Mouse (Mus musculus) left cerebral cortex, adult 9 months (tissue): ENCODE measurements around the gene Ankdd1a.
A peak's percentile ranks its signal among the peaks of the same experiment; 100 is the strongest.

Experiments used
- DNase-seq, 2 experiments: peaks; one replicate each; pipeline ENCODE4 v3.0.0; 2022; ENCODE audit warnings: low spot score in 2 of 2

Ankdd1a gene

DNA sequence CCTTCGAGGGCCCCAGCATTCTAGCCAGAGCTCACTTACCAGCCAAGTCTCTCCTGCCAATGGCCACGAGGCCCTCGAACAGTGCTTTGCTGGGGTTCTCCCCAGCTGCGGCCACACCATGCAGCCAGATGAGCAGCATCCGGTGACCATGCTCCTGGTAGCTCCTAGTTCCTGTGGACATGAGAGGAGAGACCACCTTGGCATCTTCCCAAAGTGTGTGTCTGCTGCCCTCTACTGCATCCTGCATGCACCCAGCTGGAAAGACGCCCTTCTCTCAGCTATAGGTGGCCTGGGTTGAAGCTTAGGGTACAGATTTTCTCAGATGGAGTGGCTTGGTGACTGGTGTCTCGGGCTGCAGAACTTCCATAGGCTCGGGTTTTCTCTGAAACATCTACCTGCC lies 17.8 kb downstream of the Ankdd1a start:
- no peak for DNase-seq

DNA sequence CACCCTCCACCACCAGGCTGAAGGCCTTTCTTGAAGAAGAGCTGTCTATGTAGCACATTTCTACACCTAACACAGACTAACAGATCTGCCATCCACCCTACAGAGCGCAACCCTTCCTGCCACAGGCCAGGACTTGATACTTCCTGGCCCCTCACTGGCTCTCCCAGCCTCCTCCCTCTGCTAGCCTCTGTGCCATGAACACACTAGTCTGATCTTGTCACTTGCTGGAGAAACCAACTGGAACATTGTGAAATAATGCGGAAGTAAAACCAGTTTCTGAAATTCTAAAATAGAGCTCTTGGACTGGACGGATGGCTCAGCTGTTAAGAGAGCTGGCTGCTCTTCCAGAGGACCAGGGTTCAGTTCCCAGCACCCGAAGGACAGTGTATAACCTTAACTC lies 27.1 kb downstream of the Ankdd1a start:
- DNase-seq, result no peak

DNA sequence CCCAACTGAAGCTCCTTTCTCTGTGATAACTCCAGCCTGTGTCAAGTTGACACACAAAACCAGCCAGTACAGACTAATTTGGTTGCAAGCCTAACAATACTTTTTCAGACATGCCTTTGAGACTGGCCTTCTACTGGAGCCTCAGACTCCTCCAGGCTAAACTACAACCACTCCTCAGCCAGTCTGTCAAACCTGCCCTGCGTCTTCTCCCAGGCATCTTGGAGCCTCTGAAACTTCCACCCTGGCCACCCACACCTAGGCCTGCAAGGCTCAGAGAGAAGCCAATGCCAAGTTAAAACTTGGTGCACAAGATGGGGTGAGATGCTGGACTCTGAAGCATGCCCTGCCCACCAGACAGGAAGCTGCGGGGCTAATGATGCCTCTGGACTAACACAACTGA lies 27.6 kb downstream of the Ankdd1a start:
- DNase-seq, result no peak

DNA sequence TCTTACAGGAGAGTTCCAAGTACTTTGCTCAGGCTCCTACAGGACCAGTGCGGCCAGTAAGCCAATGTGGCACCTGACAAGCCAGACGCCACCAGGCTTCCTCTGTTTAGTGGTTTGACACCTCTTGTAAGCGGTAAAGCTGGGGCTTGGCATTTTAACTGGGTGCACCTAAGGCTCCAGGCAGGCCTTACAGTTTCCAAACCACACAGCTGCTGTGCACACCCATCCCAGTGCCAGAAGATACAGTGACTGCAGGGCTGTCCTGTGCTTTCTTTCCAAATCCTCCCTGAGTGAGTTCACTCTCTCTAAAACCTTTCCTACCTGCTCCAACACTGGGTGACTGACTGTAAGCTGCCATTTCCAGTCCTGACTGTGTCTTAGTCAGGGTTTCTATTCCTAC lies 28.5 kb downstream of the Ankdd1a start:
- DNase-seq, result no peak

DNA sequence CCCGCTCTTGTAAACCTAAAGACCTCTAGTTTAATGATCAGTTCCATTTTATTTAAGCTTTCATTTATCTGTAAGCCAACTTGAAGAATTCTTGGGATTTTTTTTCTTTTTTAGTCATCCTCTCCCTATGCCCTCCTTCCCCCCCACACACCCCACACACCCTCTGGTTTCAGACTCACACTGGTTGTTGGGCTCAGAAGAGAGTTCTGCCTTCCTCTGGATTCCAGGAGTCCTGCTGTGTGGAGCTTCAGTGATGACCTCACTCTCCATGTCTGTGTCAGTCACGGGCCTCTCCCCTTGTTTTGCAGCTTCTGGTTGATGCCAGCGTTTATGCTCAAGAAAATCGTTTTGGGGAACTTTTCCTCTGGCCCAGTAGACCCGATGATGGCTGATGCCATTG lies 39.9 kb downstream of the Ankdd1a start:
- no peak for DNase-seq

DNA sequence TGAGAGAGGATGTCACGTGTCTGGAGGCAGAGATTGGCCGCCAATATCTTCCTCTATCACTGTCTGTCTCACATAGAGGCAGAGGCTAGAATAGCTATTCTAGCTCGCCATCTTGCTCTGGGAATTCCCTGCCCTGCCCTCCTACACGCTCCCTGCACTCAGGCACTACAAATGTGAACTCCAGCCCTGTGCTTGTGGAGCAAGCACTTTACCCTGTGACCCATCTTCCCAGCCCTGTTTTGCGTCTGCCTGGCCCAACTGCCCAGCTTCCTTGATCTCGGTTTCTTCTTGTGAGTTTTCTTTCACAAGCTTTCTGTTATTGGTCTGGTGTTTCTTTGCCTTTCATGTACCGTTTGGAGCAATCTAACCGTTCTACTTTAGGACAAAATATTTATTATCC lies 40.8 kb downstream of the Ankdd1a start:
- no peak for DNase-seq

DNA sequence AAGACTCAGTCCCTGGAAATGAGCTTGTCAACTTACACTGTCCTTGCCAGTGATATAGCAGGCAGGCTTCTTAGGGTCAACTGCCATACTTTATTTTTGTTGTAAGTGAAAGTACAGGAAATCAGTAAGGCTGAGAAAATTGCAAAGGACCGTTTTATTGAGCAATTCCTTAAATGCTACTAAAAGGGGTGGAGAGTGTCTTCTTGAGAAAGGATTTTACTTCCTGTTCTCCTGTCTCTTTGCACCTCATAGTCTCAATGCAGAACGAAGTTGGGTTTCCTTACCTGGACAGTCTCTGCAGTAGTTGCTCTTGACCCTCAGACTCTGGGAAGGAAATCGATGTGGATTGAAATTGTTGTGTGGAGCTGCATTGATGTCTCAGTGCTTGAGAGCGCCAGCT lies 47.2 kb downstream of the Ankdd1a start:
- DNase-seq, result no peak

DNA sequence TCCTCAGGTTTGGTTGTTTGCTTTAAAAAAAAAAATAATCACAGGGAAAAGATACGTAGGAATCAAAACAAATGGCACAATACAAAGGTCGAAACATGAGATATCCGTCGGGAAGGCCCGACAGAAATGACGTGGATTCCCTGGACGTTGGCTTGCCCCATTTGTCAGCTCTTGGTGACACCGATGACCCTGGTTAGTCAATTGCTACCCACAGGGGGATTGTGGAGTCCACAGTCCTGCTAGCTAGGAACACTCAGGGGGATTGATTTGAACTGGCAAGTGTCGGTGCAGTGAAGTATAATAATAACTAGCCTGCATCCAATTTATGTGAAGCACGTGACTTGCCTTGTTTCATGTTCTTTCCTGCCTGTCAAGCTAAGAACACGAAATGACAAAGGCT lies 52.3 kb downstream of the Ankdd1a start:
- DNase-seq, result no peak

DNA sequence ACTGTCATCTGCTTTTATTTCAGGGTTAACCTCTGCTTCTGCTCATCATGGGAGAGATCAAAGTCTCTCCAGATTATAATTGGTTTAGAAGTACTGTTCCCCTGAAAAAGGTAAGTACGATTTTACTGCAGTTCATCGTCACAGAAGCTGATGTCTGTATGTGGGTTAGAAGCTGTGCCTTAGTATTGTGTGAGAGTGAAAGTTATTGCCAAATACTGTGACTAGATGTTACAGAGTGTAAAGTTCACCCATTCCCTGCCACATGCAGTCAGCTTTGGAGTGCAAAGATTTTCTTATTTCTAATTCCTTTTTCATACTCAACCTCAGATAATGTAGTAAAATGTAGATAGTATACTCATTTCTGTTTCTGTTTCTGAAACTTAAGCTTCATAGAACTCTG lies 54.8 kb downstream of the Ankdd1a start:
- no peak for DNase-seq

DNA sequence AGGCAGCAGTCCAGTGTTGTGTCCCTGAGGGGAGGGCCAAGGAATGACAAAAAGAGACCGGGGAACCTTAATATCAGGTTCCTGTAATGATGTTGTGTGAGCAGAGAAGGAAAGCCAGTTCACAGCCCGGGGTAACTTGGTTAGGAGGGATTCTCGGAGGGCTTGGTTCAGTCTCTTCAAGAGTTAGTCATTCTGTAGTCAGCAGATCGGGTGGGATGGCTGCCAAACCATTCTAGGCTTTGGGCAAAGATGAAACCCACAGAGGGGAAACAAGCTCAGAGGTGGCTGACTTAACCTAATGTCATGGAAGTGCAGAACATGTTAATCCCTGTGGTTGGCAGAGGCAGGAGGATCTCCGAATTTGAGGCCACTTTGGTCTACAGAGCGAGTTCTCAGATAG lies 55.8 kb downstream of the Ankdd1a start:
- DNase-seq, result no peak

DNA sequence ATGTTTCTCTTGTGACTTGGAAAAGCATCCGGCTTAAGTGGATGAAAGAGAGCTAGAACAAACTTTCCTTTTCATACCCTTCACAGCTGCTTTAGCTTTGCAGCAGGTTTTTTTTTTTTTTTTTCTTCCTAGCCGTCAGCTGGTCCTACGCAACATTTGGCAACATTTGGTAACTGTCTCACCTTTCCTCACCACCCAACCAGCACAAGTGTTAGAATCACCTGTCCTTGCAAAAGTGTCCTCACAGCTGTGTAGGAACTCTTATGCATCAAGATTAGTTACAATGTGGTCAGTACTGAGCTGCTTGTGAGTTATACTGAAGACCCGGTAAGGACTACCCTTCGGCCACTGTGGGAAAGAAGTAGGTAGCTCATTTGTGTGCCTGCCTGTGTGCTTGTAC lies 57.4 kb downstream of the Ankdd1a start:
- no peak for DNase-seq

DNA sequence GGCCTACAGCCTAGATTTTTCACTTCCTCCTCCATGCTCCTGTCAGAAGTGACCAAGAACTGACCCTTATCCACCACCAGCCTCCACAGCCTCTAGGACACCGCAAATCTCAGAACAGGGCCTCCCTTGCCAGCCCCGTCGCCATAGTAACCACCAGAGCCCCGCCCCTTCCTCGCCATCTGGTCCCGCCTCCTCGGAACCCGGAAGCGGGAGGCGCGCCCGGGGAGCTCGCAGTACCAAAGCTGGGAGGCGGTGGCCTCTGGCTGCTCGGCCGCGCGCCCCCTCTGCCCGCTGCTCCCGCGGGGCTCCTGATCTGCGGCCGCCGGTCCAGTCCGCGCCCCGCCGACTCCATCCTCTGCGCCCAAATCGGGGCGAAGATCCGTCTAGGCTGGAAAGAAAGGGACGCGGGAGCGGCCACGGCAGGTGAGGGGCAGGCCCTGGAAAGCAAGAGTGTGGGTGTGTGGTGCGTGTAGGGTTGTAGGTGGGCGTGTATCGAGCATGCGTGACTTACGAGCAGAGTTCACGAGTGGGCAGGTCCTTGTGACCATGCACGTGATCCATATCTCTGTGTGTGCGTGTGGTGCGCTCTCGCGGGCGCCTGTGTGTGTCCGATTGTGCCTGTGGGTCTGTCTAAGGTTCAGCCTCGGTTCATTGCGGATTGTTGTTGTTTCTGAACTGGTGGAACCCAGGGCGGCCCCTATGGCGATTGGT lies 59.1 kb downstream of the Ankdd1a start, which contains the start of gene Spg21:
Spg21 (plus strand) TSS at position 216 of the 711 bp plus-strand sequence.
- DNase-seq, result peak; percentile 82 to 96

DNA sequence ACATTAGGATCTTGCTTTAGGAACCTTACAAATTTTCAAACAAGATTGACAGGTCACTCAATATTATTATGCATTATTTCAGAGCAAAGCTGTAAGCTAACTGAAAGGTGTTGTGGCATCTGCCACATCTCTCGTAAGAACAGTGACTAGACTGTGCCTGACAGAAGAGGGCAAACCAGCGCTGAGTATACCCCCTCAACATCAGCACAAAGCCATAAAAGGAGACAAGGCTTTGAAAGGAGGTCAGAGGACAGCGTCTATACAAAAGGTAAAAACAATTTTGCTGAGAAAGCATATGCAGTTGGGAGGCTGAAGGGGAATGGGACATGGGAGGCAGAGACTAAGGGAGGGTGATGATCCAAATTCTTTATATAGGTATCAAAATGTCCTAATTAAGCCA lies 59.8 kb downstream of the Ankdd1a start:
- no peak for DNase-seq

DNA sequence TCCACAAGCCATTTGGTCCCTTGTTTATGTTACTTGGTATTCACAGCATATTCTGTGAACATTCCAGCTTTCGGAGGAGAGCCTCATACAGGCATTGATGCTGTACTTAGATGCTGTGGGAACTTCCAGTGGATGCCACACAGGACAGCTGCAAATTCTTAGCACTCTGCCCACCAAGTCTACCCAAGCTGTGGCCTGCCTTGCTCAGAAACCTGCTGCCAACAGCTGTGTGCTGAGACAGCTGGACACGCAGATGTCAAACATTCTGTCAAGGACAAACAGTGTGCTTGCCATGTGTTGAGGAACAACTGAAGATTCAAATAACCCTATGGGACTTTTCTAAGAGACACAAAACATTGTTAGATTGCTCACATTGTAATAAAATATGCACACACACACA lies 61.0 kb downstream of the Ankdd1a start:
- no peak for DNase-seq

DNA sequence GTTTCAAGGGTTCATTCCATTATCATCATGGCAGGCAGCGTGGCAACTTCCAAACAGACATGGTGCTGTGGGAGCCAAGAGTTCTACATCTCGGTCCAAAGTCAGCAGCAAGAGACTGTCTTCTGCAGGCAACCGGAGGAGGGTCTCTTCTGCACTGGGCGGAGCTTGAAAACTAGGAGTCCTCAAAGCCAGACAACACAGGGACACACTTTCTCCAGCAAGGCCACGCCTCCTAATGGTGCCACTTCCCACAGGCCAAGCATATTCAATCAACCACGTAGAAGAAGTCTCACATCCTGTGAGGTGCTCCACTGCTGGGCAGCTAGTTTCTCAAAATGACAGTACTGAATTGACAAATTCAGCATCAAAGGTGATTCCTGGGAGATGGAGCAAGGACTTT lies 72.0 kb downstream of the Ankdd1a start:
- no peak for DNase-seq

DNA sequence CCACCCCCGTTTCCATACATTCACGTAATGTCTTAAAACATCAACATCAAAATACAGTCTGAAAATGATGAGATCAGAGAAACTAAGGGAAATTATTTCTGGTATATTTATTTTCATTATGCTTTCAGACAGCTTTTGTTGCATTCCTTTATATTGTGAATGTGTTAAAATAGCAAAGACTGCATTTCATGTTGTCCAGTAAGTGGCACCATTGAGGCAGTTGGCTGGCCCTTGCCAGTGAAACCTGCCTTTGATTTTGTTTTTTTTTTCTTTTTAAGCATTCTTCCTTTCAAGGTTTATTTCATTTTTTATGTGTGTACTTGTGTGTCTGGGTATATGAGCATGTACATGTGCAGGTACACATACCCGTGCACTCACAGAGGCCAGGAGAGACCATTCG lies 75.3 kb downstream of the Ankdd1a start:
- no peak for DNase-seq
